Mouse (Mus musculus) CD8-positive naive resting alpha-beta T cell, adult 2 months (primary cell): ENCODE data around the gene Nsun4.
A peak's percentile ranks its signal among the peaks of the same experiment; 100 is the strongest.

Source experiments
- DNase-seq, 2 experiments: peaks; one replicate each; pipeline ENCODE4 v3.0.0; 2022; ENCODE audit warnings: low read depth in 2 of 2, low spot score in 2 of 2

The Nsun4 gene

DNA sequence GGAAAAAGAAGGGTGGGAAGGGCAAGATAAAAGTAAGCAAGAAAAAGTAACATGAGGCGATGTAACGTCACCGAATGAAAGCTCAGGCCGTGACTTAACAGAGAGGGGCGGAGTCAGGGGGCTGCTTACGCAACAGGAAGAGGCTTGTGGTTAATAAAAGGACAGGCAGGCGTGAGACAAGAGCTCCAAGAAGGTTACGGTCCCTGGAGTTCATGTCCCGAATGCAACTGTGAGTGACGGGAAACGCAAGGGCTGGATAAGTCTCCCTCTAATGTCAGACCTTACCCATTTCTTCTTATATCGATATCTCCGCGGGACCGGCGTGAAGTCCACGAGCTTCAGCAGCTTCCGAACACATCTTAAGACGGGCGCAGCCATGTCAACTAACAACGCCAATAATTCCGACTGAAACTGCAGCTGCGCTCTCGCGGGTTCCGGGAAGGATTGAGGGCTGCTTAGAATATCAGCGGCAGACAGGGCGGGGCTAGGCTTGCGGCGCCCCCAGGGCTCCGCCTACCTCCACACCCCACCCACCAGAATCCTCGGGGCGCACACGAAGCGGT is at the start of gene Nsun4:
Nsun4 (minus strand) TSS at position 478 of the 563 bp plus-strand sequence.
- peak; percentile 91 to 97 for DNase-seq

DNA sequence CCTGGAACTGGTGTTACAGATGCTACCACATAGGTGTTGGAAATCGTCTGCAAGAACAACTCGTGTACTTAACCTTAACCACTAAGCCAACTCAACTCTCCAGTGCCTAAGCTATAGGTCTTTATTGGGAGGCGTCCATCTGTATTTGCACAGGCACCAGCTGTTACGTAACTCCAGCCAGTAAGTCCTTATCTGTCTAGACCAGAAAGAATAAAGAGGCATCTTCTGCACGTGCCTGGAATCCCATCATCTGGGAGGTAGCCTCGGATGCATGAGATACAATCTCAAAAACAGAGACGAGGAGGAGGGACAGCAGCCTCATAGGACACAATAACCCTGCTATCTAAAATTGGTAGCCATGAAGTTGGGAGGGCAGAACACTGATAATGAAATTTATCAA is 47.3 kb upstream of the Nsun4 start:
- DNase-seq, result no peak

DNA sequence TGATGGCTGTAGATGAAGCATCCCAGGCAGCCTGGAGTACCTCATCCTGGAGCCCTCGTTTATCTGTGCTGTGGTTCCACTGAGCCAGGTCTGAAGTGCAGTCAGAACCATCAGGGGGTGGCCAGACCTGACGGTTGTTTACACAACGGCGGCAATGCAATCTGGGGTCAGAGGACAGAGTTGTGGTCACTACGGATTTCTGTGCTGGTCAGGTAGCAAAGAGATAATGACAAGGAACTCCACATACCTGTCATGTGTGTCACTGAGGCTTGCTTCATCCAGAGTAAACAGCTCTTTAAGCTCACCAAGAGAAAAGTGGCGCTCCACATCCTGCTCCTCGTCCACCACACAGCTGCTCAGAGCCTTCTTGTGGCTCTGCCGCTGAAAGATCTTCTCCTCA is 43.5 kb upstream of the Nsun4 start:
- no peak for DNase-seq

DNA sequence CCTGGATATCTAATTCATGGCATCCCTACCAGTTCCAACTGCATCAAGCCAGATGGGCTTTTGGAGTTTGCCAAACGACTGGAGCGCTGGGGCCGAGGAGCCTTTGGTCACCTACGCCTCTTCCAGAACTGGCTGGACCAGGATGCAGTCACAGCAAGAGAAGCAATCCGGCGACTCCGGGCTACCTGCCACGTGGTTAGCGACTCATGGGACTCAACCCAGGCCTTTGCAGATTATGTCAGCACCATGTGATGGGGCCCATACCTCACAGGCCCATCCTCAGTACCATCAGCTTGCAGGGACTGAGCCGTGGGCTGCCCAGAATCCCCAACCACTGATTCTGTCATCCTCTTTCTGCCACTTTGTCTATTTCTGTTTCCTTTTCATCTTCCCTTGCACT is 42.6 kb upstream of the Nsun4 start:
- no peak for DNase-seq

DNA sequence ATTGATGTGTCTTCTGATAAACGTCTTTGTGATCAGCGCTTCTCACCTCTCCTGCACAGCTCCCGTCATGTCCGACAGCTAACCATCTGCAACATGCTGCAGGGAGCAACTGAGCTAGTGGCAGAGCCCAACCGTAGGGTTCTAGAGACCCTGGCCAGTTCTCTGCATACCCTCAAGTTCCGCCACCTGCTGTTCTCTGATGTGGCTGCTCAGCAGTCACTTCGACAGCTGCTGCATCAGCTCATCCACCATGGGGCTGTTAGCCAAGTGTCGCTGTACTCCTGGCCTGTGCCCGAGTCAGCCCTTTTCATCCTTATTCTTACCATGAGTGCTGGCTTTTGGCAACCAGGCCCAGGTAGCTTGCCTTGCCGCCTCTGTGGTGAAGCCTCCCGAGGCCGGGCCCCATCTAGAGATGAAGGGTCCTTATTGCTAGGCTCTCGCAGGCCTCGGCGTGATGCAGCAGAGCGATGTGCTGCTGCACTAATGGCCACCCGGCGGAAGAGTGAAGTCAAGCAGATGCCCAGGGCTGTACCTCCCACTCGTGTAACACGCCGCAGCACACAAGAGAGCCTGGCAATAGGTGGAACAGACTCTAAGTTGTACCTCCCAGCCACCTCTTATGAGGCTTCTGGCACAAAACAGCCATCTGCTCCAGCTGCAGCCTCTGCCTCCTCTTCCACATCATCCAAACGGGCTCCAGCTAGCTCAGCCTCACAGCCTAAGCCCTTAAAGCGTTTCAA is 35.0 kb upstream of the Nsun4 start:
- no peak for DNase-seq

DNA sequence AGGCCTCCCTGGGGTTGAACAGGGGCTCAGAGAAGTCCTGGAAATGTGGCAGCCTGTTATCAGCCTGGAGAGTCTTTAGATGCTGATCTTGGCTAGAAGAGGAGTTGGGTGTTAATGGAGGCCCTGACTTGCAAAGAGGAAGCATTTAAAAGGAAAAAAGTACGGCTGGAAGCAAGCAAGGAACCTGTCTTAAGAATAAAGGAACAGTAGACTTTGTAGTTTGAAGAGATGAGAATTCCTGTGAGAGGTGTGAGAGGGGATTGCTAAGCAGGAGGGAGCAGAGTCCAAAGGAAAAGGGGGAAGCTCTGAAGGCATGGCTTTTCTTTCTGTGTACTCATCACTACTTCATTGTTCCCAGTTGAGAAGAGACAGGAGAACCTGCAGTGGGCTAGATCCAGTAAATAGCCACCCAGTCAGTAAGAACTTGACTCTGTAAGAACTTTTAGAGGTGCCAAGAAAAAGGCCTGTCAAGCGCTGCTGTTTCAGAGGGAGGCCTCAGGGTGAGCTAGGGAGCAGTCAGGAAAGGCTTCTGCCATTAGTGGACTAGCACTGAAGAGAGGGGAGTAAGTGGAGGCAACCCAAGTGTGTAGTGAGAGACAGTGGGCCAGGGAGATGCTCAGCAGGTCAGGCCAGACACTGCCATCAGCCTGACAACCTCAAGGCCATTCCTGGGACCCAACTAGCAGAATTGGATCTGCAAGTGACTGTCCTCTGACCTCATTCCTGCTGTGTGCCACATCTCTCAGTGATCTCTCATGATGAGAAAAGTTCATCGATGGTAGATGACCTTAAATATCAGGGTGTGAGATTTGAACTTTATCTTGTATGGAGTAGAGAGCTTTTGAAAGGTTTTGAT is 23.8 kb upstream of the Nsun4 start:
- no peak for DNase-seq

DNA sequence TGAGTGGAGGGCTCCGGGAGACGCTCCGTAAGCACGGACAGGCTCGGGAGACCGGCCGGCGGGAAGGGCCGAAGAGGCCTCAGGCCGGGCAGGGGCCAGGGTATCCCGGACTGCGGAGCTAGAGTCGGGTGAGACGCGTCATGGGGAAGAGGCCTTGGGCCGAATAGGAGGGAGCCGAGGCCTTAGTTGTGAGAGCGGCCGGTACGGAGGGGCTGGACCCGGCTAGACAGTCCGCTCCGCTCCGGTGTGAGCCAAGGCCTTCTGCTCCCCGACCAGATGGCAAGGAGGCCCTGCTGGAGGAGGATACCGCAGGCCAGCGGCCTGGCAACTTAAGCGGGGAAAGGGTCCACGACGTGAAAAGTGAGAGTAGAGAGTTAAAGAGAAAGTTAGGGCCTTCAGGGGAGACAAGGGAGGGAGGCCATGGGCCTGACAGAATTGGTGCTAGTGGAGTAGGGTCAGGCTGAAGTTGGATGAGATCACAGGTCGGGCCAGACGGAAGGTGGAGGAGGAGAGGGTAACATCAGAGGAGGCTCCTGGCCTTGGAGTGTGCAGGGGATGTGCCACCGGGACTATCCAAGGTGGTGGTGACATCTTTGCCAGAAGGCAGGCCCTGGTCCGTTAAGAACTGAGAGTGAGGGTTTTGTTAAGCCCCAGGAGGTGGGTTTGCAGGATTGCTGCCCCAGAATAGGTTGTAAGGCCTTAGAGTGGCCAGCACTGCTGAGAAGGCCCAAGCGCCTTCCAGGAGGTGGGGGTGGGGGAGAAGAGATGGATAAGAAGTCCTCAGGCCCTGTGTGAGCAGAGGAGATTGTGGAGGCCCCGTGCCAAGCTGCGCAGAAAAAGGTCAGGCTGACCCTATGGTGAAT is 22.9 kb upstream of the Nsun4 start:
- no peak for DNase-seq

DNA sequence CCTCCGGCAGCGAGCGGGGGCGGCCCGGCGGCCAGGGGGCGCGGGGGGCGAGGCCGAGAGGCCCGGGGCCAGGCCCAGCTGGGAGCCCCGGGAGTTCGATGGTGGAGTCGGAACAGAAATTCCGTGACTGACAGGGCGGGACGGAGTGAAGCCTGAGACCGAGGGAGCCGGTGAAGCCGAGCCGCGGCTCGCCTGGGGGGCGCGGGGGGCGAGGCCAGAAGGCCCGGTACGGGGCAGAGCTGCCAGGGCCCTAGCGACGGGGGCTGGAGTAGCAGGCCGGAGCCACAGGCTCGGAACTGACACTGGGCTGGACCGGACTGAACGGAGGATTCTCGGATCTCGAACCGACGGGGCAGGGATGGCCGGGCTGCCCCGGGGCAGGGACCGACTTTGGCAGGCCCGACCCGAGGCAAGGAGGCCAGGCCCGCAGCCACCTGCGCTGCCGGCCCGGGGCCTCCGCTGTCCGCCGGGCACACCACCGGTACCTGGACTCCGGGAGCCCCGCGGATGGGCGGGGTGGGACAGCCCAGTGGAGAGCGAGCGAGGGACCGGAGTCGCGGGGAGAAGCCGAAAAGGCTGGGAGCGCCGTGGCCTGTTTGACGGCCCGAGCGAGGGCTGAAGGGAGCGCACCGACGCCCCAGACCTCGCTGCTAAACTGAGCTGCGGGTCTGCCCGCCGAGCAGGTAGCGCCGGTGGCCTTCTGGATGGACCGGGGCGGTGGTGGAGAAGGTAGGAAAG is 22.1 kb upstream of the Nsun4 start:
- DNase-seq, result peak; percentile 54 to 56

DNA sequence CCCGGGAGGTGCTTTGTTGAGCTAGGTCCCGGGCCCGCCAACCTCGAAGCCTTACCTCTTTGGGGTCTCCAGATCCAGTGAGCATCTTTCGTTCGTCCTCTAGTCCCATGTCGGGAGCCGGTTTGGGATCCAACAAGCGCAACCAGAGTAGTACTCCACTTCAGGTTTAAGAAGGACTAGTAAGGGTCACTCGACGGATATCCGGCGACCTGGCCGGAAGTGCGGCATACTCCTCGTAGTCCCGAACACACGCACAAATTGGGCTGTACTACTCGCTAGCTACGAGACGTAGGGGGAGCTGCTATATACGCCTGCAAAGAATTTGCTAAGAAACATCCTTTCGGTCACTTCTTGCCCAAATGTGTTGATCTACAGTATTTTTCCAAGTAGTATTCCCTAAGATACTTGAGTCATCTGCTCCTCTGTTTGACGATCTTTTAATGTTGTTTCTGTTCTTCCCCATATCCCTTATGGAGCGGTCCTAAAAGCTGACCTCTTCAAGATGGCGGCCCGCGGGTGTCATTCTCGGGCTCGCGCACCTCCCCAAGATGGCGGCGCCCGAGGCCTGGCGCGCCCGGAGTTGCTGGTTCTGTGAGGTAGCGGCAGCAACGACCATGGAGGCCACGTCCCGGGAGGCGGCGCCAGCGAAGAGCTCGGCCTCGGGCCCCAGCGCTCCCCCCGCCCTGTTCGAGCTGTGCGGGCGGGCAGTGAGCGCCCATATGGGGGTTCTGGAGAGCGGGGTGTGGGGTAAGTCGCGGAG is 21.4 kb upstream of the Nsun4 start, which contains the start of the genes Uqcrh and Lrrc41:
Uqcrh (minus strand) TSS at position 211 of the 760 bp plus-strand sequence.
Lrrc41 (plus strand) TSS at position 409 of the 760 bp plus-strand sequence.
- peak; percentile 92 to 95 for DNase-seq

DNA sequence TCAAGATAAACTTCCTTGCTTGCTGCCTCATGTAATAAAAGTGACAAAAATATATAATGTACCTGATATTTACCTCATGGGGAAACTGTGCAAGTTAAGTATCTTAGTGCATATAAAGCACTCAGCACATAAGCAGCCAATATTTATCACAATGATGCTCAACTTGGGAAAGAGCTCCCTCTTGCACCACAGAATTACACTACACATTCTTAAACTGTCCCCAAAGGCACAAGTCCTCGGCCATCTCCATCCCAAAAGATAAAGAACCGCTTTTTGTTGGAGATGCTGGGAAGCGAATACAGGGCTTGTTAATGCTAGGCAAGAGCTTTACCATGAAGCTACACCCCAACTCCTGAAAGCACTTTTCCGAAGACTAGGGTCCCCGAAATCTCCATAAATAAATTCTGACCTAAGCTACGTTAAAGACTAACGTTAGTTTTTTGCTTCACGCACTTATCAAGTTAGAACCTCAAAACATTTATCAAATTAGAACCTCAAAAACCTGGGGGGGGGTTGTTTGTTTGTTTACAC is 20.5 kb upstream of the Nsun4 start:
- no peak for DNase-seq

DNA sequence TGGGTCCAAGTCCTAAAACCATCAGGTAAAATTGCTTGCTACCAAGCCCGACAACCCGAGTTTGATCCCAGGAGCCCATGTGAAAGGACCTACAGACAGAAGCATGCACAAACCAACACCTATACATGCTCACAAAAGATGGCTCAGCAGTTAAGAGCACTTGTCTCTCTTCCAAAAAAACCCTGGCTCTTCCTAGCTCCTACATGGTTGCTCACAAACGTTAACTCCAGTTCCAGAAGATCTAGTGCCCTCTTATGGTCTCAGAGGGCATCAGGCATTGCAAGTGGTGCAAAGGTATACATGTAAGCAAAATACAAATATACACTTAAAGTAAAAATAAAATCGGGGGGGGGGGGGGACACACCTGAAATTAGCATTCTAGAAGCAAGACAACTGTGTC is 19.5 kb upstream of the Nsun4 start:
- DNase-seq, result no peak

DNA sequence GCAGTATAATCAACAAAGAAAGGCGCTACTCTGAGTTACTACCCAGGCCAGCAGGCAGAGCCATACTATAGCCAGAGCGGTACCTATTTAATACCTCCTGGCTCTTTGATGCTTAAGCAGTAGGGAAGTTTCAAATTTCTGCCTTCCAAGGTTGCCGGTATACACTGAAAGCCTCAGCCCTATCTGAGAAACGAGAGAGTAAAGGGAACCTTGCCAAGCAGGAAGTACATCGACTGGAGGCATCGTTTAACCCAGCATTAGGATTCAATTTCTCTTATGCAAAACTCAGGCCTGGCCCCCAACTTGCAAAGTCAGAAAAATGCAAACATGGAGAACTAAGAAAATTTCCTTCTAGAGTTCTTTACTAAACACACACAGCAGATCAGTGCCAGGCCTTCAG is 16.4 kb upstream of the Nsun4 start:
- no peak for DNase-seq

DNA sequence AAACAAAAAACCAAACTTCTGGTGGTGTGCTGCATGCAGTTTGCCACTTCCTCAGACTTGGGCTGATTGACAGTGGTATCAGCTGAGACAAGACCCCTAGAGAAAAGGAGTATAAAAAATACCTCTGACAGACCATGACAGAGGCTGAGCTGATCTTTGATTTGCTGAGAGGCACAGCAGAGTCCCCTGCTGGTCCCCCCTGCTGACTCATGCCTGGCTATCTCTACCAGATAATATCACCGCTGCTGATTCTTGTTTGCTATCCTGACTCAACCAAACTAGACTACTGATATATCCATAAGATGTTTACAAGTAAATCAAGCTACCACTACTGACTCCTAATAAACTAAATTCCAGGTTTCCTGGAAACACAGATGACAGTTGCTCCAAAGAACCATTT is 10.2 kb upstream of the Nsun4 start:
- no peak for DNase-seq

DNA sequence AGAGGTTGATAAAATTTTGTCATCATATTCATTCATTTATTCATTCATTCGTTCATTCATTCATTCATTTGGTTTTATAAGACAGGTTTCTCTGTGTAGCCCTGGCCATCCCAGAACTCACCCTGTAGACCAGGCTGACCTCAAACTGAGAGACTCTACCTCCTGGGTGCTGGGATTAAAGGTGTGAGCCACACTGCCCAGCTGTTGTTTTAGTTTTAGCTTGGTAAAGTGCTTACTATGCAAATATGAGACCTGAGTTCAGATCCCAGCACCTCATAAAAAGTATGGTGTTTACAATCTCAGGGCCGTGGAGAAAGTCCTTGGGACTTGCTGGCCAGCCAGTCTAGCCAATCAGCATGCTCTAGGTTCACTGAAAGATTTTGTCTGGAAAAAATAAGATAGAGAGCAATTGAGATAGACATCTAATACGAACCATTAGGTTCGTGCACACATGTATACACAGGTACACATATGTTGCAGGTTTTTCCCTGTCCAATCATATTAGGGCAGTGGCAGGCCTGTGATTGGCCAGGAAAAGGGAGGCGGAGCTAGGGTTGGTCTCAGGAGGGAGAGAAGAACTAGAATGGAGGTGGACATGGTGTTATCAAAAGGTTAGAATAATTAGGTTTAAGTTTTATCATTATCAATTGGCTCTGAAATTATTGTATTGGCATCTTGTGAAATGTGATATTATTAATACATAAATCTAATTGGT is 5.5 kb upstream of the Nsun4 start:
- DNase-seq, result no peak

DNA sequence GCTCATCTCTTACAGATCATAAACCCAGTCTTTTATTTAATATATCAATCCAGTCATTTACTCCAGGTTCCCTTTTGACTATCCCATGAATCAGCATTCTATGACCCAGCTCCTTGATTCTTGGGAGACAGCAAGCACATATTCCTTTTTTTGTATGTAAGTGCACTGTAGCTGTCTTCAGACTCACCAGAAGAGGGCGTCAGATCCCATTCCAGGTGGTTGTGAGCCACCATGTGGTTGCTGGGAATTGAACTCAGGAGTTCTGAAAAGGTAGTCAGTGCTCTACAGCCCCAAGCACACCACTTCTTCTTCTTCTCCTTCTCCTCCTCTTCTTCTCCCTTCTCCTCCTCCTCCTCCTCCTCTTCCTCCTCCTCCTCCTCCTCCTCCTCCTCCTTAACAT is 3.9 kb upstream of the Nsun4 start:
- no peak for DNase-seq

DNA sequence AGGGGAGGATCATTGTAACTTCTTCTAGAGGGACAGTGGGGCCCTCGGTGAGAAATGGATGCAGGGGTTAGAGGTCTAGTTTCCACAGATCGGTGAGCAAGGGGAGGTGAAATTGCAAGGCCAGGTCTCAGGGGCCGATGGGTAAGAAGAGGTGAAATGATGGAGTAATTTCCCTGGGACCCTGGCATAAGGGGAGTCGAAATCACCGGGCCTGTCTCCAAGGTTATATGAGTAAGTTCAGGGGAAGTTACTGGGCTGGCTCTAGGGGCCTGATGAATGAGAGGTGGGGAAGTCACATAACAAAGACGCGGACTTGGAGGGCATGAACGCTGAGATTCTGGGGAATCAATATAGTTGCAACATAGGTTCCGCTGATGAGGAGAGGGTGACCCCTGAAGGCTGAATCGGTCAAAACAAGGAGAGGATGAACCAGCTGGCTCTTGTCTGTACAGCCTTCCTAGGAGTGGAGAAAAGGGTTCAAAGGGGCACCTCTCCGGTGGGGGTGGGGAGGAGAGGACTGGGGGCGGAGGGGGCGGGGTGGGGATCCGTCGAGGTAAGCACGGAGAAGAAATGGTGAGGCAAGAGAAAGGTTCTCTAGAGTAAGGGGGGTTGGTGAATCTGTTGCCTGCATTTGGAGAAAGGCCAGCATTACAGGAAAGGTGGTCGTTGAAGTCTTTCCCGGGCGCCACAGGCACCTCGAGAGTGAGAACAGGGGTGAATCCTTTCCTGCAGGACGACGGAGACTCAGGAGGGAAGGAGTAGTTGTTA is 966 bp downstream of the Nsun4 start:
- peak; percentile 50 to 58 for DNase-seq

DNA sequence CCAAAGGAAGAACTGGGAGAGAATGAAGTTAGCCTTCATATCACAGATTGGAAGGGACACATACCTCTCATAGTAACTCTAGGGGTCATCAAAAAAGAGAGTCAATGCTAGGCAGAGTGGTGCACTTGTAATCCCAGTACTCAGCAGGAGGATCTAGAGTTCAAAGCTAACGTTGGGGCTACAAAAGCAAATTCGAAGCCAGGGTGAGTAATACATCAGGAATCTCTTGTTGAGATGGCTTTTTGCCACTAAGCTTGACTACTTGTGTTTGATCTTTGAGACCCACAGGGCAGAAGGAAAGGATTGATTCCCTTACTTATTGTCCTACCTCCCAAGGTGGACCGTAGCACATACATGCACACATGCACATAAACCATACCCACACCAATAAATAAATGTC is 4.5 kb downstream of the Nsun4 start:
- DNase-seq, result no peak
